Mouse (Mus musculus) C2C12 (cell line): ENCODE data around the gene Gse1.

Experiments used
- CEBPB ChIP-seq: IDR thresholded peaks from one replicate; pipeline ENCODE4 v1.6.1; 2011; ENCODE audit warnings: low read depth, mild to moderate bottlenecking, control low read depth, moderate library complexity
- CTCF ChIP-seq: IDR thresholded peaks from one replicate; pipeline ENCODE4 v1.5.1; 2011; ENCODE audit not compliant: control insufficient read depth, insufficient read depth, insufficient read length
- MYOD1 ChIP-seq: IDR thresholded peaks from one replicate; pipeline ENCODE4 v1.6.1; 2011; ENCODE audit warnings: low read depth; ENCODE audit not compliant: control insufficient read depth, insufficient read length
- MYOG ChIP-seq: IDR thresholded peaks from one replicate; pipeline ENCODE4 v1.6.1; 2011; ENCODE audit not compliant: control insufficient read depth, insufficient read length; ENCODE audit errors: extremely low read depth
- USF1 ChIP-seq: IDR thresholded peaks from one replicate; pipeline ENCODE4 v1.6.1; 2011; ENCODE audit warnings: low read depth, mild to moderate bottlenecking, control low read depth, moderate library complexity

DNA sequence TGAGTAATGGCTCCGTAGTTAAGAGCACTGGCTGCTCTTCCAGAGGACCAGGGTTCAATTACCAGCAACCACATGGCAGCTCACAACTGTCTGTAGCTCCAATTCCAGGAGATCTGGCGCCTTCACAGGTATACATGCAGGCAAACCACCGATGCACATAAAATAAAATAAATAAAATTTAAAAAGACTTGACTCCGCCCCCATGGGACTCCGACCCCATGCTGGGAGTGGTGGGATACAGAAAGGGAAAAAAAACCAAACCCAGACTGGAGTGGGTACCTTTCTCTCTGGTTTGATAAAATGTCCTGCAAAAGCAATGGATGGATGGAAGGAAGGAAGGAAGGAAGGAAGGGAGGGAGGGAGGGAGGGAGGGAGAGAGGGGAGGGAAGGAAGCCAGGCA, 91.9 kb downstream of the Gse1 start:
- TF ChIP-seq CTCF: no peak
- TF ChIP-seq MYOD1: no peak
- TF ChIP-seq USF1: no peak
- no peak for TF ChIP-seq CEBPB
- TF ChIP-seq MYOG: no peak
